Mouse (Mus musculus) cerebellum, adult 18-20 months (tissue): ENCODE data around the gene Vash1.
A peak's percentile ranks its signal among the peaks of the same experiment; 100 is the strongest.

Source experiments
- DNase-seq, 2 experiments: peaks; one replicate each; pipeline ENCODE4 v3.0.0; 2021

The Vash1 gene

GRCm38 (mm10) chr12:86683698-86684097 is 5.2 kb downstream of the Vash1 start:
- no peak for DNase-seq

GRCm38 (mm10) chr12:86685275-86685674 is 6.8 kb downstream of the Vash1 start:
- peak in 1 of 2 experiments; percentile 27 for DNase-seq

- DNase-seq = peak; percentile 77 to 79
These were observed 8.2 kb downstream of the Vash1 start for GRCm38 (mm10) chr12:86686551-86687330.

GRCm38 (mm10) chr12:86687445-86687955 is 9.0 kb downstream of the Vash1 start:
- DNase-seq = no peak

- DNase-seq = peak in 1 of 2 experiments; percentile 23
These were observed 9.6 kb downstream of the Vash1 start for GRCm38 (mm10) chr12:86687971-86688573.

- DNase-seq = no peak
These were observed 10.4 kb downstream of the Vash1 start for GRCm38 (mm10) chr12:86688917-86689316.

- DNase-seq = peak in 1 of 2 experiments; percentile 13
These were observed 12.4 kb downstream of the Vash1 start for GRCm38 (mm10) chr12:86690700-86691485.

- peak in 1 of 2 experiments; percentile 26 for DNase-seq
These were observed 14.2 kb downstream of the Vash1 start for GRCm38 (mm10) chr12:86692471-86693356.

GRCm38 (mm10) chr12:86693389-86693788 is 14.9 kb downstream of the Vash1 start:
- DNase-seq = no peak

- no peak for DNase-seq
These were observed 15.9 kb downstream of the Vash1 start for GRCm38 (mm10) chr12:86694441-86694840.

GRCm38 (mm10) chr12:86697996-86698395 is 19.5 kb downstream of the Vash1 start:
- peak in 1 of 2 experiments; percentile 17 for DNase-seq

- DNase-seq = no peak
These were observed 20.0 kb downstream of the Vash1 start for GRCm38 (mm10) chr12:86698537-86698936.

- peak; percentile 89 to 94 for DNase-seq
These were observed 21.7 kb downstream of the Vash1 start for GRCm38 (mm10) chr12:86699965-86700926.

- peak in 1 of 2 experiments; percentile 19 for DNase-seq
These were observed 22.4 kb downstream of the Vash1 start for GRCm38 (mm10) chr12:86700927-86701310.

GRCm38 (mm10) chr12:86701491-86701890 is 23.0 kb downstream of the Vash1 start:
- peak; percentile 61 to 67 for DNase-seq

- DNase-seq = no peak
These were observed 24.2 kb downstream of the Vash1 start for GRCm38 (mm10) chr12:86702690-86703089.

GRCm38 (mm10) chr12:86705843-86706242 is 27.3 kb downstream of the Vash1 start:
- DNase-seq = no peak

- DNase-seq = no peak
These were observed 35.5 kb downstream of the Vash1 start for GRCm38 (mm10) chr12:86714026-86714425.

- DNase-seq = peak; percentile 83 to 88
These were observed 36.9 kb downstream of the Vash1 start for GRCm38 (mm10) chr12:86715401-86715800.

- DNase-seq = no peak
These were observed 38.5 kb downstream of the Vash1 start for GRCm38 (mm10) chr12:86716962-86717361.
